Mouse (Mus musculus) ES-E14 (cell line): Measurements from ENCODE around the gene Ensa.
A peak's percentile ranks its signal among the peaks of the same experiment; 100 is the strongest.

Experiments used
- CHD2 ChIP-seq: IDR thresholded peaks from 2 replicates; pipeline ENCODE4 v1.6.1; 2014; ENCODE audit warnings: mild to moderate bottlenecking, low read depth, low read length, inconsistent platforms
- HCFC1 ChIP-seq: IDR thresholded peaks from 2 replicates; pipeline ENCODE4 v1.6.1; 2012; ENCODE audit warnings: low read length, inconsistent platforms, borderline replicate concordance; ENCODE audit not compliant: insufficient read depth
- MAFK ChIP-seq: IDR thresholded peaks from 2 replicates; pipeline ENCODE4 v1.6.1; 2014; ENCODE audit warnings: mild to moderate bottlenecking, low read depth, low read length, inconsistent platforms; ENCODE audit not compliant: insufficient read depth
- ZC3H11A ChIP-seq: IDR thresholded peaks from 2 replicates; pipeline ENCODE4 v1.6.1; 2012; ENCODE audit warnings: low read depth, mild to moderate bottlenecking, inconsistent platforms, low read length, borderline replicate concordance
- ZNF384 ChIP-seq: IDR thresholded peaks from 2 replicates; pipeline ENCODE4 v1.6.1; 2012; ENCODE audit warnings: low read depth, low read length, inconsistent platforms

DNA sequence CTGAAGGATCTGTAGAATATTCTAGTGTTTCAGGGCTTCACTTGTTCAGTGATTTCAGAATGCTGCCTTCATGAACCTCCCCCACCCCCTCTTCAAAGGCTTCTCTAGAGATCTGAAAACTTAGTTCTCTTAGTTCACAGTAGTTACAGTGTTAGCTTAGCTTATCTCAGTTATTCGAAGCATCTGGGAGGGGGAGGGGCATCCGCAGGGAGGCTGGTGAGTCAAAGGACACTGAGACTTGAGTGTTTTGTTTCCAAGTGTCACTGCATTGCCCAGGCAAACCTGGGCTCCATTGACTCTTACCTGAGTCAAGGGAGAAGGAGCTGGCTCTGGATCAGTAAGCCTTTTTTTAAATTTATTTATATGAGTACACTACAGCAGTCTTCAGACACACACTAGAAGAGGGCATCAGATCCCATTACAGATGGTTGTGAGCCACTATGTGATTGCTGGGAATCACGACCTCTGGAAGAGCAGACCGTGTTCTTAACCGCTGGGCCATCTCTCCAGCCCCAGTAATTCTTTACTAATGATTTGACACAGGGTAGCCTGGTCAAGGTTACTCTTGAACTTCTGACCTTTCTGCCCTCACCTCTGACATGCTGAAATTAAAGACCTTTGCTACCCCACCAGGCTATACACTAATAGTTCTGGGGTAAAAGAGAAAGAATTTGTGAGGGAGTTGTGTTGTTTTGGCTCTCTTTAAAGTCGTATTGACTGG, 41.5 kb downstream of the Ensa start:
- no peak for TF ChIP-seq ZC3H11A
- TF ChIP-seq HCFC1, result no peak
- TF ChIP-seq MAFK, result no peak
- peak; percentile 60; the same call in 1 of the 2 replicates for TF ChIP-seq CHD2
- TF ChIP-seq ZNF384, result no peak
